Mouse (Mus musculus) hindbrain, embryonic 15.5 days (tissue): ENCODE measurements around the gene Cd93. TPM values are rescaled to one million over a fixed set of nuclear protein-coding genes. Genes with fewer than 3 reads are reported as not detected.

ENCODE experiments used
- ATAC-seq: fragments of 200-750 bp; cut with Nextera tagmentation; 2 replicates; pipeline ENCODE4 v1.8.0; 2017; ENCODE audit warnings: low read depth, moderate number of reproducible peaks, moderate TSS enrichment; ENCODE audit not compliant: low FRiP score
- H3K27ac ChIP-seq: fragments of 300-500 bp; sonication (generic); replicated peaks from 2 replicates; pipeline ENCODE4 v1.5.1; 2015; ENCODE audit warnings: mild to moderate bottlenecking, inconsistent platforms
- H3K27me3 ChIP-seq: fragments of 300-500 bp; sonication (generic); 2 replicates; pipeline ENCODE4 v1.6.1; 2015; ENCODE audit warnings: control low read depth, inconsistent platforms
- H3K36me3 ChIP-seq: fragments of 300-500 bp; sonication (generic); 2 replicates; pipeline ENCODE4 v1.6.1; 2015; ENCODE audit warnings: control low read depth, inconsistent platforms
- H3K4me1 ChIP-seq: fragments of 300-500 bp; sonication (generic); replicated peaks from 2 replicates; pipeline ENCODE4 v1.6.1; 2015; ENCODE audit warnings: control low read depth, inconsistent platforms
- H3K4me2 ChIP-seq: fragments of 300-500 bp; sonication (generic); 2 replicates; pipeline ENCODE4 v1.6.1; 2015; ENCODE audit warnings: moderate library complexity, mild to moderate bottlenecking, inconsistent platforms
- H3K4me3 ChIP-seq: fragments of 300-500 bp; sonication (generic); 2 replicates; pipeline ENCODE4 v1.5.1; 2015; ENCODE audit warnings: mild to moderate bottlenecking, inconsistent platforms
- H3K9ac ChIP-seq: fragments of 300-500 bp; sonication (generic); 2 replicates; pipeline ENCODE4 v1.6.1; 2015; ENCODE audit warnings: inconsistent platforms
- H3K9me3 ChIP-seq: fragments of 300-500 bp; sonication (generic); 2 replicates; pipeline ENCODE4 v1.6.1; 2016; ENCODE audit warnings: control low read depth, inconsistent platforms
- WGBS: fragments of 180-500 bp; shearing (Covaris S2); methylation state at CpG from one replicate; pipeline ENCODE4 v1.1.7; 2015; 5-methylcytosine and 5-hydroxymethylcytosine counted together
- polyA plus RNA-seq: library from polyadenylated mRNA; unstranded; fragments of >200 nt; fragmentation: Nextera tagmentation; extraction: Ambion mirVana; gene quantifications from 2 replicates; pipeline ENCODE4 v1.2.1, GENCODE M21; 2015

Gene Cd93
- polyA plus RNA-seq, 1 experiment from 2014 or later, result 8.8 TPM

DNA sequence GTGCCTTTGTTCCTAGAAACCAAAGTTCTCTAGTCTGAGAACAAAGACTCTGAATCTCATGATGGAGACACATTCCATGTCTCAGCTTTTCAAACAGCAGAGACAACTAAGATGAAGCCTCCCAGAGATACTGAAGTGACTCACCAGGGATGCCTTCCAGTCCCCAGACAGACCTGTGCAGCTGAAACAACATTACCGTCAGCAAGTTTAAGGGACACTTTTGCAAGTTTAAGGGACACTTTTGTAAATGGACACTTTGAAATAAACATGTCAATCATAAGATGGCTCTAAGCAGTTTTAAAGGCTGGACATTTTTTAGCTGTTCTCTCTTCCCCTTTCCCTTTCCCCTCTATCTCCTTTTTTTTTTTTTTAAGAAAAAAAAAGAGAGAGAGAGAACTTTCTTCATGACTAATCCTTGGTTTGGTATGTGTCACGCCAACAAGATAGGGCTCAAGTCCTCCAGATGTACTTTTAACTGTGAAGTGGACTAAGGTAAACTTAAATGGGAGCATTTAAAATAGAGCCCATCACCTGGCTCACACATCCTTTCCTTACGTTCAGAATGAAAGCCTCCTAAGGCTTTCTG is 3.6 kb downstream of the Cd93 start:
- no peaks in the 10 kb centered on the region for H3K4me1 ChIP-seq
- H3K36me3 ChIP-seq, result no peaks in the 10 kb centered on the region
- H3K27ac ChIP-seq, result no peak overlapping the region
- 76% methylated on average over 3 of the region's 3 CpGs for whole genome bisulfite sequencing
- H3K27me3 ChIP-seq, result no peaks in the 10 kb centered on the region
- no peaks in the 10 kb centered on the region for H3K9me3 ChIP-seq
- ATAC-seq, result no peak
- no peak overlapping the region for H3K9ac ChIP-seq
- no peak overlapping the region for H3K4me3 ChIP-seq
- no peak overlapping the region for H3K4me2 ChIP-seq

GRCm38 (mm10) chr2:148436285-148436684 is 7.1 kb downstream of the Cd93 start:
- ATAC-seq, result no peak
- no peaks in the 10 kb centered on the region for H3K9me3 ChIP-seq
- no peak overlapping the region for H3K4me2 ChIP-seq
- WGBS, result 57% methylated on average over 3 of the region's 3 CpGs
- no peaks in the 10 kb centered on the region for H3K27me3 ChIP-seq
- H3K4me1 ChIP-seq, result no peaks in the 10 kb centered on the region
- no peak overlapping the region for H3K4me3 ChIP-seq
- no peaks in the 10 kb centered on the region for H3K36me3 ChIP-seq
- no peak overlapping the region for H3K27ac ChIP-seq
- no peak overlapping the region for H3K9ac ChIP-seq

- no peaks in the 10 kb centered on the region for H3K9me3 ChIP-seq
- H3K36me3 ChIP-seq, result no peaks in the 10 kb centered on the region
- H3K27me3 ChIP-seq, result no peaks in the 10 kb centered on the region
- no peaks in the 10 kb centered on the region for H3K4me1 ChIP-seq
- H3K4me3 ChIP-seq, result no peak overlapping the region
- H3K4me2 ChIP-seq, result no peak overlapping the region
- H3K27ac ChIP-seq, result no peak overlapping the region
- H3K9ac ChIP-seq, result no peak overlapping the region
- ATAC-seq, result no peak
- WGBS, result 76% methylated on average over 2 of the region's 2 CpGs
Measured at GRCm38 (mm10) chr2:148432346-148432745, 11.0 kb downstream of the Cd93 start.

DNA sequence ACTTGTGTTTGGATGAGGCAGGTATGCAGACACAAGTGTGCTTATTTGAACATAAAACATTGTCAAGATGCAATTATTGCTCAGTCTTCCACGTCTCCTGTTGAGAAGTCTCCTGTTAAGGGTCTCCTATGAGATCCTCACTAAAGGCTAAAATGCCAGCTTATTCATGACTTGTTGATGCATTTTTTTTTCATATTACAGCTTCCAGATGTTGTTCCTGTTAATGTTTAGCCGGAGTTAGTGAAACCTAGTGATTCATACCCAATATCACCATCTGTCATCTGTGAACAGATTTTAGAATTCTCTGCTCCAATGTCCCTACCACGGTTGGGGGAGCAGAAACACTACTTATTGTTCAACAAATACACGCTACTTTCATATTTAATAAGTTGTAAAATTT is 12.4 kb downstream of the Cd93 start:
- Histone ChIP-seq H3K27me3 (no peaks in the 10 kb centered on the region), H3K9ac (no peak overlapping the region), H3K9me3 (no peaks in the 10 kb centered on the region), H3K27ac (no peak overlapping the region), H3K36me3 (no peaks in the 10 kb centered on the region), H3K4me1 (no peaks in the 10 kb centered on the region), H3K4me3 (no peak overlapping the region), H3K4me2 (no peak overlapping the region)
- 83% methylated on average over 4 of the region's 4 CpGs for WGBS
- ATAC-seq, result no peak

GRCm38 (mm10) chr2:148429001-148429505 is 14.3 kb downstream of the Cd93 start:
- no peak for ATAC-seq
- H3K27me3 ChIP-seq, result no peaks in the 10 kb centered on the region
- no peaks in the 10 kb centered on the region for H3K4me1 ChIP-seq
- H3K36me3 ChIP-seq, result no peaks in the 10 kb centered on the region
- no peak overlapping the region for H3K4me2 ChIP-seq
- no peak overlapping the region for H3K4me3 ChIP-seq
- H3K27ac ChIP-seq, result no peak overlapping the region
- H3K9me3 ChIP-seq, result no peaks in the 10 kb centered on the region
- no peak overlapping the region for H3K9ac ChIP-seq

GRCm38 (mm10) chr2:148428523-148428922 is 14.8 kb downstream of the Cd93 start:
- Histone ChIP-seq H3K4me1 (no peaks in the 10 kb centered on the region), H3K27ac (no peak overlapping the region), H3K4me3 (no peak overlapping the region), H3K9ac (no peak overlapping the region), H3K9me3 (no peaks in the 10 kb centered on the region), H3K27me3 (no peaks in the 10 kb centered on the region), H3K36me3 (no peaks in the 10 kb centered on the region), H3K4me2 (no peak overlapping the region)
- no peak for ATAC-seq
- 93% methylated on average over 3 of the region's 3 CpGs for WGBS

- H3K9me3 ChIP-seq, result no peaks in the 10 kb centered on the region
- 77% methylated on average over 3 of the region's 3 CpGs for WGBS
- no peaks in the 10 kb centered on the region for H3K36me3 ChIP-seq
- H3K27me3 ChIP-seq, result no peaks in the 10 kb centered on the region
- H3K4me3 ChIP-seq, result no peak overlapping the region
- H3K27ac ChIP-seq, result no peak overlapping the region
- no peaks in the 10 kb centered on the region for H3K4me1 ChIP-seq
- no peak overlapping the region for H3K4me2 ChIP-seq
- no peak for ATAC-seq
- no peak overlapping the region for H3K9ac ChIP-seq
Measured at GRCm38 (mm10) chr2:148427553-148427952, 15.8 kb downstream of the Cd93 start.

DNA sequence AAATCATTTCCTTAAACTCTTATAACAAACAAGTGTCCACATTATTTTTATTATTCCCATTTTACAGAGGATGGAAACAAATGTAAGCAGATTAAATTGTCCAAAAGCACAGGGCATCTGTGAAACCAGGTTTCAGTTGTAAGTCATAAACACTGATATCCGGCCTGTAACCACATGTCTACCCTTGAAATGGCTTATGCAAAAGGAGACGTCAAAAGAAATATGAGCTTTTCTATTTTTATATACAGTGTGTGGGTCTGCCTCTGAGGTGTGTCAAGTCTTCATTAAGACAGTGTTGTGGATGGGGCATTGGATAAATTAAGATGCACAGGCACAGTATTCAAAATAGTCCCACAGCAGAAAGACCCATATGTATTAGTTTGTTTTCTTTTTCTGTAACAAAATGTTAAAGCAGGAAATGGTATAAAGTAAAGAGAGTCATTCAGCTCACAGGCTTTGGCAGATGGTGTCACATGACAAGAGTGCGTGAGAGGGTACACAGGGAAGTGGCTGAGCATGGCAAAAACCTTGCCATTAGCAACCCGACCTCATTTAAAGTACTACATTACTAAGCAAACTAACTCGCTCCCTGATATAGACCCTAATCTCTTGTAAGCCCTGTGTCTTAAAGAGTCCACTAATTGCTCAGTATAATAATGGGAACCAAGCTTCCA is 17.5 kb downstream of the Cd93 start:
- Histone ChIP-seq H3K4me1 (no peaks in the 10 kb centered on the region), H3K4me2 (no peak overlapping the region), H3K9ac (no peak overlapping the region), H3K4me3 (no peak overlapping the region), H3K9me3 (no peaks in the 10 kb centered on the region), H3K27ac (no peak overlapping the region), H3K27me3 (no peaks in the 10 kb centered on the region), H3K36me3 (no peaks in the 10 kb centered on the region)
- ATAC-seq, result no peak
- 90% methylated on average over 5 of the region's 5 CpGs for WGBS

DNA sequence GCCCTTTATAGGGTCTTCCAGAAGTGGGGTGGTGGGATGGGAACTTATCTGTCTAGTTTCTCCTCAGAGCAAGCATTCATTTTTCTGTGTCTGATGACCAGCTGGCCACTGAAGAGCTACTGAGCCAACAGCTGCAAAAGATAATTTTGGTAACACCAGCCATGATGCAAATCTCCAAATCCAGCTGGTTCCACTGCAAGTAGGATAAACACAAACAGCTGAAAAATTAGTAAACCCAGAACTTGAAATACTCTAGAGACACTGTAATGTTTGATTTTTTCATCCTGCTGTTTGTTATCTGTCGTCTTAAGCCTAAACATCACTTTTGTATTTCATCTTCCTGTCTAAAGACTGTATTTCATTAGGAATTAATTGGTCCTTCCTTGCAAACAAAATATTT is 21.7 kb downstream of the Cd93 start:
- H3K4me1 ChIP-seq, result no peaks in the 10 kb centered on the region
- no peaks in the 10 kb centered on the region for H3K27me3 ChIP-seq
- H3K36me3 ChIP-seq, result no peaks in the 10 kb centered on the region
- no peaks in the 10 kb centered on the region for H3K9me3 ChIP-seq
- no peak overlapping the region for H3K4me3 ChIP-seq
- no peak overlapping the region for H3K4me2 ChIP-seq
- WGBS, result 80% methylated on average over 1 of the region's 1 CpGs
- ATAC-seq, result no peak
- no peak overlapping the region for H3K27ac ChIP-seq
- no peak overlapping the region for H3K9ac ChIP-seq

GRCm38 (mm10) chr2:148421112-148421511 is 22.3 kb downstream of the Cd93 start:
- no peak for ATAC-seq
- Histone ChIP-seq H3K4me3 (no peak overlapping the region), H3K9ac (no peak overlapping the region), H3K27me3 (no peaks in the 10 kb centered on the region), H3K4me2 (no peak overlapping the region), H3K27ac (no peak overlapping the region), H3K9me3 (no peaks in the 10 kb centered on the region), H3K4me1 (no peaks in the 10 kb centered on the region), H3K36me3 (no peaks in the 10 kb centered on the region)
- WGBS, result 60% methylated on average over 1 of the region's 1 CpGs

DNA sequence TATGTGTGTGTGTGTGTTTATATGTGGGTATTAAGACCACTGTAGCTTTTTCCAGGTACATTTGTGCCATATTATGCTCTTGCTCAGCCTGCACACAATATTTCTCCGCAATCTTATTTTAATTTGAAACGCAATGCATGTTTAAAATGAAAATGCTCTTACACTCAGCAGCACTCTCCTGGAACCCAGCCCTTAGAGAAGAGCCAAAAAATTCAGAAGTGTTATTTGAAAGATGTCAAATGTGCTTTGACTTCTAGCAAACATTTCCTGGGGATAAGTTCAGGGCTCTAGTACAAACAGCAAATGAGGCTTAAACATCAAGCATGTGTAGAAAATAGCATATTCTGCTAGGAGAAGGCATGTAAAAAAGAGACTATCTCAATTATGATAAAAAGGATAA is 23.6 kb downstream of the Cd93 start:
- no peaks in the 10 kb centered on the region for H3K9me3 ChIP-seq
- H3K27me3 ChIP-seq, result no peaks in the 10 kb centered on the region
- no peaks in the 10 kb centered on the region for H3K36me3 ChIP-seq
- no peak overlapping the region for H3K4me2 ChIP-seq
- no peak for ATAC-seq
- no peak overlapping the region for H3K4me3 ChIP-seq
- H3K27ac ChIP-seq, result no peak overlapping the region
- WGBS, result 82% methylated on average over 2 of the region's 2 CpGs
- no peaks in the 10 kb centered on the region for H3K4me1 ChIP-seq
- no peak overlapping the region for H3K9ac ChIP-seq

GRCm38 (mm10) chr2:148419151-148419550 is 24.2 kb downstream of the Cd93 start:
- WGBS, result 85% methylated on average over 3 of the region's 3 CpGs
- no peaks in the 10 kb centered on the region for H3K4me1 ChIP-seq

DNA sequence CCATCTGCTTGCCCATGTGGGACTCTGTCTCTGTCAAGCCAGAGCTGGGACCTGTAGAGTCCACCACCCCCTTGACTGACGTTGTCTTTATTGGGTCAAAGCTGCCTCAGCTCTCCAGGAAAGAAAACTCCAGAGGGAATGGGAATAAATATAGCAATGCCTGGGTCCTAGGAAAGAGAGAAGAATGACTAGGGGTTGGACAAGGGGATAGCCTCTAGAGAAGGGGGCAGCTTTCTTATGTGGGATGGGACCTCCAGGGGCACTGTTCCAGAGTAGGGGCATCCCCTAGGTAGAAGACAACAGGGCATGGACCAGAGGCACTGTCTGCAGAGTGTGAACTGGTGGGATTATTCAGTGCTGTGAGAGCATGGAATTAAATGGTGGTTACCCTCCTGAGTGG is 33.5 kb downstream of the Cd93 start:
- H3K27me3 ChIP-seq, result peaks cover 50% of the 10 kb centered on the region
- WGBS, result 100% methylated on average over 1 of the region's 1 CpGs
- no peak overlapping the region for H3K4me3 ChIP-seq
- ATAC-seq, result no peak
- no peak overlapping the region for H3K27ac ChIP-seq
- no peaks in the 10 kb centered on the region for H3K9me3 ChIP-seq
- no peak overlapping the region for H3K9ac ChIP-seq
- H3K4me1 ChIP-seq, result peaks cover 29% of the 10 kb centered on the region
- H3K4me2 ChIP-seq, result no peak overlapping the region
- no peaks in the 10 kb centered on the region for H3K36me3 ChIP-seq

More at GRCm38 (mm10) chr2:148419151-148419550, 24.2 kb downstream of the Cd93 start:
- H3K27ac ChIP-seq, result no peak overlapping the region
- H3K36me3 ChIP-seq, result no peaks in the 10 kb centered on the region
- H3K9me3 ChIP-seq, result no peaks in the 10 kb centered on the region
- H3K9ac ChIP-seq, result no peak overlapping the region
- no peaks in the 10 kb centered on the region for H3K27me3 ChIP-seq
- no peak overlapping the region for H3K4me3 ChIP-seq
- ATAC-seq, result no peak
- no peak overlapping the region for H3K4me2 ChIP-seq
